Mouse (Mus musculus): ENCODE measurements at regions not wholly inside any gene's neighbourhood (a gene's known extent, or its start where the extent isn't known, plus 50 kb on each side); places are given as distances from the start of the nearest gene placed in this dataset.
A peak's percentile ranks its signal among the peaks of the same experiment; 100 is the strongest.

GRCm38 (mm10) chr2:52804106-52804825 lies 53.4 kb upstream of the Fmnl2 start:
- ATAC-seq (ENCODE audit: low FRiP score, low read depth) = peak; percentile 41; the same call in 1 of the 2 replicates

GRCm38 (mm10) chr2:52804826-52805149 lies 52.9 kb upstream of the Fmnl2 start:
- Histone ChIP-seq H3K4me3 (no peak overlapping the region), H3K36me3 (no peaks in the 10 kb centered on the region), H3K4me2 (replicated peaks) (no peak overlapping the region), H3K4me1 (no peaks in the 10 kb centered on the region), H3K9ac (replicated peaks) (no peak overlapping the region), H3K27ac (replicated peaks) (no peak overlapping the region), H3K27me3 (no peaks in the 10 kb centered on the region), H3K9me3 (no peaks in the 10 kb centered on the region)
- ATAC-seq (ENCODE audit: low FRiP score, low read depth) = no peak
- 84% methylated on average over 1 of the region's 1 CpGs for WGBS

More at GRCm38 (mm10) chr2:52804106-52804825, 53.4 kb upstream of the Fmnl2 start:
- Histone ChIP-seq H3K4me1 (no peaks in the 10 kb centered on the region), H3K4me3 (no peak overlapping the region), H3K27me3 (no peaks in the 10 kb centered on the region), H3K36me3 (no peaks in the 10 kb centered on the region), H3K27ac (replicated peaks) (no peak overlapping the region), H3K9ac (replicated peaks) (no peak overlapping the region), H3K4me2 (replicated peaks) (no peak overlapping the region), H3K9me3 (no peaks in the 10 kb centered on the region)
- WGBS = 70% methylated on average over 17 of the region's 17 CpGs

- ATAC-seq (ENCODE audit: low FRiP score, low read depth) = no peak
- Histone ChIP-seq H3K4me2 (replicated peaks) (no peak overlapping the region), H3K4me1 (0 out of 2 replicates have a peak, but pooled peaks cover 2% of the 10 kb centered on the region), H3K9ac (replicated peaks) (no peak overlapping the region), H3K9me3 (no peaks in the 10 kb centered on the region), H3K4me3 (no peak overlapping the region), H3K27ac (replicated peaks) (no peak overlapping the region), H3K36me3 (no peaks in the 10 kb centered on the region), H3K27me3 (no peaks in the 10 kb centered on the region)
- 42% methylated on average over 2 of the region's 2 CpGs for WGBS
Measured at GRCm38 (mm10) chr2:52807826-52808225, 49.8 kb upstream of the Fmnl2 start.

All from midbrain, embryonic 12.5 days (tissue).